Mouse (Mus musculus): ENCODE measurements around the gene Zfp369. TPM values are rescaled to one million over a fixed set of nuclear protein-coding genes. Genes with fewer than 3 reads are reported as not detected.
"Not testable (repeated sequence)": the region's sequence is repeated elsewhere in the genome, so short reads cannot be mapped to it uniquely, and the experiment has no call there.

The Zfp369 gene
- 10 to 100 TPM; 14.5 to 16.7 TPM for polyA plus RNA-seq (2017; shearing (Covaris generic))

GRCm38 (mm10) chr13:65278383-65279341 is at the start of gene Zfp369:
Gene Zfp369 (plus strand): TSS chr13:65278814.
- ATAC-seq, result peak; percentile 92

DNA sequence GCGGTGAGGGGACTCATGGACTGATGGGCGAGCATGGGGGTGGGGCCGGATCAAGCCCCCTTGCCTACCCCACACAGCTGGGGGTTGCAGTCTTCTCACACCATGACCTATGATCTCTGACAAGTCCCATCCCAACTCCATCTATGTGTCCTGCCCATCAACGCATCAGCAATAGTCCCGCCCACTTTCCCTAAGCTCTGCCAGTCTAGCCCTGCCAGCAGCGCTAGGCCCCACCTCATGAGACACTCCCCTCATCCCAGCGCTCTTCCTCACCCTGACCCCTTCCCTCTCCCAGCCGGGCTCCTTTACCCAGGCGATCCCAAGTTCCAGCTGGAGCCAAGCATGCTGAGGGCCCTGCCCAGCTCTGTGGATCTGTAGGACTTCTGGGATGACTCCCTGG is 41.4 kb upstream of the Zfp369 start:
- ATAC-seq, result no peak

GRCm38 (mm10) chr13:65240509-65241098 is 38.0 kb upstream of the Zfp369 start:
- ATAC-seq, result peak; percentile 83

GRCm38 (mm10) chr13:65241099-65241626 is 37.5 kb upstream of the Zfp369 start:
- peak; percentile 47 for ATAC-seq

GRCm38 (mm10) chr13:65241627-65242318 is 36.8 kb upstream of the Zfp369 start:
- ATAC-seq, result peak; percentile 2

- no peak for ATAC-seq
Observed at GRCm38 (mm10) chr13:65242319-65242787, 36.3 kb upstream of the Zfp369 start.

- ATAC-seq, result no peak
Observed at GRCm38 (mm10) chr13:65243273-65243672, 35.3 kb upstream of the Zfp369 start.

DNA sequence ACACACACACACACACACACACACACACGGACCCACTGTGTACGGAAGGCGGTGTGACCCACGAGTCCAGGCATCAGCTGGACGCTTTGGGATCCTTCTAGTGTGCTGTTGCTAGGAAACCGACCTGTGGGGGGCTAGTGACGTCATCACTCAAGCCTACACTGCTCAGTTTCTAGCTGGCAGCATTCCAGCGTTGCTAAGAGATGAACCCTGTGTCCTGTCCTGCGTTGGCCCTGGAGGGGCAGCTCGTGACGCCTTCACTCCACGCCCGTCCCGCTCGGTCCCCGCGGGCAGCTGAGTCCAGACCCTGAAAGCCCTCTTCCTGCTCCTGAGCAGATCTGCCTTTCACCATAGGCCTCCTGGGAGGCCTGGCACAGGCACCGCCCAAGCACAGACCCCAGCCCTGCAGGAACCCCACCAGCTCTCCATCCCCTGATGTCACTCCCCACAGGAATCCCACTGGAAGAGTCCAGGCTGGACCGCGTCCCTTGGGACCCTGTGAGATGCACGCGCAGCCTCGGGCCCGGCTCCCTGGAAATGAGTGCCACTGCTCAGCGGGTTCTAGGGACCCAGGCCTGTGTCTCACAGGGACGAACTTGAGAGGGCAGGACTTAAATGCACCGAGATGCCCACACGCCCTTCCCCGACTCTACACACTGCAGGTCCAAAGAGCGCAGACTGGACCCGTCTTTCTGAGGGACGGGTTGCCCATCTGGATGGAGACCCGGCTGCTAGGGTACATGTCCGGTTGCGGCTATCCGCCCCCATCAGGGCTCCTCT is 20.2 kb upstream of the Zfp369 start:
- ATAC-seq, result no peak

GRCm38 (mm10) chr13:65259239-65259638 is 19.4 kb upstream of the Zfp369 start, which contains the start of gene Gm10775:
Gene Gm10775 (plus strand): TSS chr13:65259539.
- no peak for ATAC-seq

DNA sequence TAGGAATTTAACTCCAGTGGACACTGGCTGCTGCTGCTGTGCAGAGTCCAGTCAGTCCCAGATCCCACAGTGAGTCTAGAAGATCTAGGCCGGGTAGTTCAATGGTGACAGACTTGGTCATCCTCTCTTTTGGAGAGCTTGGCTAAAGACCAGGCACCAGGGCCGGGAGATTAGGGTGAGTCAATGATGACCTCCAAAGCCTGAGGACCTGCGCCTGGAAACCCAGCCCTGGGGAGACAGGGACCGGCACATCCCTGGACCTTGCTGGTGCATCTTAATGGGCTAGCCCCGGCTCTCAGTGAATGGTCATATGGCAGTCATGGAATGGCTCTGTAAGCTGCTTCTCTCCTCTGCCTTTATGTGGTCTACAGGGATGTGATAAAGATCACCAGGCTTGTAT is 16.5 kb upstream of the Zfp369 start:
- ATAC-seq, result no peak

- no peak for ATAC-seq
Observed at GRCm38 (mm10) chr13:65277994-65278382, 626 bp upstream of the Zfp369 start.

DNA sequence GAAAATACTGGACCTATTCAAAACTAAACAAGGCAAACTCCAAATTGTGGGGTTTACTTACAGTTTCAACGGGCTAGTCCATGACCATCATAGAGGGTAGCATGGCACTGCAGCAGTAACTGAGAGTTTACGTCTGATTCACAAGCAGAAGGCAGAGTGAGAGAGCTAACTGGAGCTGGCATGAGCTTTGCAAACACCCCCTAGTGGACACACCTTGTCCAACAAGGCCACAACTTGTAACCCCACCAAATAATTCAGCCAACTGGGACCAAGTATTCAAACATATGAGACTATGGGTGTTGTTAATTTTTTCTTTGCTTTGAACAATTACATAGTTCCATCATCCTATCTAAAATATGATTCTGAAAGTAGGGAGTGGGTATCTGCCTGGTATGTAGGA is 8.2 kb downstream of the Zfp369 start:
- no peak for ATAC-seq

DNA sequence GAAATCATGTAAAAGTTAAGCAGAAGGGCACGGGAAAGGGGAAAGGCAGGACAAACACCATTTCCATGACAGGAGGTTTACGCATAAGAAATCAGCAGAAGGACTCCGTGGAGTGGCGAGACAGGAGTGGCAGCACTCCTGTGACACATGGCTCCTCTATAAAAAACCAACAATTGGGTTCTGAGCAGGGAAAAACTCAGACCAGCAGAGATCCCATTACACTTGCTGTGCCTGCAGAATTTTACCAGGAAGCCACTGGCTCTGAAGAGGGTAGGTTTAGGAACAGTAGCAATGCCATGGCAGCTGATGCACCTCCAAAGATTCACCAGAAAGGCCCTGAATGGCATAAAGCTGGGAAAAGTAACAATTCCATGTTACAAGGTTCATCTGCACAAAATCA is 17.7 kb downstream of the Zfp369 start:
- ATAC-seq, result no peak

DNA sequence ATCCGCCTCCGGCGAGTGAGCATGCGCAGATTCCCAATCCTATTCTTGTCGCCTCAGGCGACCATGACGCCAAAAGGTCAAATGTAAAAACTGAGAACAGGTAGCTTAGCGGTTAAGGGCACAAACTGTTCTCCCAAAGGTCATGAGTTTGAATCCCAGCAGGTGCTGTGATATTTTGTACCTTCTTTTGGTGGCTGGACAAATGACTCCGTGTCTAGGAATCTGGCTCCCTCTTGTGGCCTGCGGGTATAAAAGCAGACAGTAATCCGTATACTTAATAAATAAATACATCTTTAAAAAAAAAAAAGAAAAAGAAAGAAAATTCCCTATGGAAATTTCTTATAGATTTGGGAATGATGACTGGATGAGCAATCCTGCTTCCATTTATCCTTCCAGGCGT is 32.2 kb downstream of the Zfp369 start:
- ATAC-seq, result peak; percentile 57

DNA sequence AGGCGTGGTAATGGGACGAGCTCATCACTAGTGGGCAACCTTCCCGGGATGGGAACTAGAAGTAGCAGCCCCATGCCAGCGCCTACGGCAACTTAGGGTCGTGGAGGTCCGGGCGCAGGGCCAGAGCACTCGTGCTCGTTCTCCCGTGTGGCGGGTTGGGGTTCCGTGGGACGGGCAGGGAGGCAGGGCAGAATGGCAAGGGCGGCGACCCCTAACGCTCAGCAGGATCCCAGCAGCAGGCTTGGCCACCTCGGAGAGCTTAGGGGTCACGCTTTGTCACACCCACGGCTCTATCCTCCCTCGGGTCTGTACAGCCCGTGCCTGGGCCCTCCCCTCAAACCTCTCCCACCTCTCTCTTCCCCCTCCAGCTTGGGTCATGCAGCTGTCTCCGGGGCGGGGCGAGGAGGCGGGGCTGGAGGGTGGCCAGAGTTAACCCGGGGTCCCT is 32.7 kb downstream of the Zfp369 start:
- no peak for ATAC-seq

GRCm38 (mm10) chr13:65311826-65312225 is 33.2 kb downstream of the Zfp369 start:
- no peak for ATAC-seq

DNA sequence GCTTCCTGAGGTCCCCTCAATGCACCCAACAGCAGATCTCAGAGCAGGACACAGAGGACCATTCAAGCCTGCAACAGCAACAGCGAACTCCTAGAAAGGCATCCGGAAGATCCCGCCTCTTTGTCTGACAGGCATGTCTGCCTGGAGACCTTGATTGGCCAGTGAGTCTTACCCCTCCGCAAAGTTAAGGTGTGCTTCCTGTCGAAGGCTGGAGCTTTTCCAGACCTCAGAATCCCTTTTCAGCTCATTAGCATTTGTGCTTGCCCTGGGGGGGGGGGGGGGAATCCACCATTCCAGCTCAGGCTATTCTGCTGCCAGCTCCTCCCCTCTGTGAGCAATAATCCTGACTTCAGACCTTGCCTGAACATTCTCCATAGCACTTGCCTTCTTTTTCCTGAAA is 69.9 kb downstream of the Zfp369 start:
- ATAC-seq, result not testable (repeated sequence)

DNA sequence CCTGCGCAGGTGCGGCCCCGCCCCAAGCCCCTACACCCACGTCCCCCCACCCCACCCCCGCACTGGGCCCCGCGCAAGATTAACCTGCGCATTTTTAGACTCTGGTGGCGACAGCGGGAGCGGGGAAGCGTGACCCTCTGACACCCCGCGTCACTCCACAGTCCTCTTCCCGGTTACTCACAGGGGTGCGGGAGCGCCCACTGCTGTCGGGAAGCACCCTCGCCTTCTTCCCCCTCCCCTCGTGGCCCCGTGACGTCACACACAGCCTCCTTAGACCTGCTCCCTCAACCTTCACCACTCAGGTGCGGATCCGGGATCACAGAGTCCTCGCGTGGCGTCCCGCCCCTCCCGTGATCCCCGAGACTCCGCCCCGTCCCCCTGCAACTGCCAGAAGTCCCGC is 73.2 kb downstream of the Zfp369 start:
- not testable (repeated sequence) for ATAC-seq
